Mouse (Mus musculus): Measurements from ENCODE around the gene Sik3. TPM values are rescaled to one million over a fixed set of nuclear protein-coding genes. Genes with fewer than 3 reads are reported as not detected.
"Not testable (repeated sequence)": the region's sequence is repeated elsewhere in the genome, so short reads cannot be mapped to it uniquely, and the experiment has no call there.

Gene Sik3
- polyA plus RNA-seq, 1 experiment from 2014 or later = 5.0 TPM

GRCm38 (mm10) chr9:46083490-46083893 is 70.9 kb downstream of the Sik3 start:
- no peak for ATAC-seq
- no peak overlapping the region for H3K9ac ChIP-seq (replicated peaks)
- H3K36me3 ChIP-seq (replicated peaks; ENCODE audit: insufficient read depth, low read length) = no peaks in the 10 kb centered on the region
- no peak for TF ChIP-seq CTCF (IDR thresholded peaks at IDR 0.05; ENCODE audit: low read depth)
- TF ChIP-seq EP300 (IDR thresholded peaks at IDR 0.05; ENCODE audit: low read depth) = no peak
- H3K4me3 ChIP-seq (ENCODE audit: low read depth, low read length) = no peak overlapping the region
- no peaks in the 10 kb centered on the region for H3K9me3 ChIP-seq (ENCODE audit: low read length)
- no peak for DNase-seq
- H3K27ac ChIP-seq (ENCODE audit: low read depth) = no peak overlapping the region
- peaks cover 16% of the 10 kb centered on the region for H3K4me1 ChIP-seq (ENCODE audit: insufficient read depth)
- no peak overlapping the region for H3K4me2 ChIP-seq (ENCODE audit: low read depth, low read length)
- WGBS (ENCODE audit: insufficient replicate concordance) = 81% methylated on average over 7 of the region's 7 CpGs
- no peaks in the 10 kb centered on the region for H3K27me3 ChIP-seq (ENCODE audit: insufficient read depth, low read length)

DNA sequence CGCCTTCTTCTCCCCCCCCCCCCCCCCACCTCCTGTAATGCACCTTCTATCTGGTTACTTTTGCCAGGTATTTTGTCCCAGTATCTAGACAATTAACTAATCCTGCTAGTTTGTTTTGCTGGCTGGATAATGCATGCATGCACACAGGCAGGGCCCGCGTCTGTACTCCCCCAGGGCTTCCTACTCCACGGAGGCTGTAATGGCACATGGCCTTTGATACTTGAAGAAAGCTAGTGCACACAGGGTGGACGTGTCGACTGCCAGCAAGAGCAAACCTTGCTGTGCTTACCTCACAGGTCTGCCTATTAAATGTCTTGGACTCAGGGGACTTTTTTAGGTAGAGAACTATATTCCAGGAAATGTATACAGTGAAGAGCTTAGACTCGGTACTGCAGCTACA is 73.3 kb downstream of the Sik3 start:
- peaks cover 25% of the 10 kb centered on the region for H3K4me1 ChIP-seq (ENCODE audit: insufficient read depth)
- TF ChIP-seq EP300 (IDR thresholded peaks at IDR 0.05; ENCODE audit: low read depth) (no peak), CTCF (IDR thresholded peaks at IDR 0.05; ENCODE audit: low read depth) (no peak)
- 68% methylated on average over 7 of the region's 7 CpGs for WGBS (ENCODE audit: insufficient replicate concordance)
- H3K27me3 ChIP-seq (ENCODE audit: insufficient read depth, low read length) = no peaks in the 10 kb centered on the region
- H3K4me3 ChIP-seq (ENCODE audit: low read depth, low read length) = no peak overlapping the region
- H3K36me3 ChIP-seq (replicated peaks; ENCODE audit: insufficient read depth, low read length) = no peaks in the 10 kb centered on the region
- no peak overlapping the region for H3K4me2 ChIP-seq (ENCODE audit: low read depth, low read length)
- no peak for ATAC-seq
- no peak for DNase-seq
- H3K9ac ChIP-seq (replicated peaks) = no peak overlapping the region
- H3K27ac ChIP-seq (ENCODE audit: low read depth) = peak overlapping the region; percentile 94
- H3K9me3 ChIP-seq (ENCODE audit: low read length) = no peaks in the 10 kb centered on the region

- TF ChIP-seq EP300 (IDR thresholded peaks at IDR 0.05; ENCODE audit: low read depth) (no peak), CTCF (IDR thresholded peaks at IDR 0.05; ENCODE audit: low read depth) (no peak)
- 55% methylated on average over 3 of the region's 3 CpGs for WGBS (ENCODE audit: insufficient replicate concordance)
- Histone ChIP-seq H3K4me2 (ENCODE audit: low read depth, low read length) (peak overlapping the region; percentile 13), H3K36me3 (replicated peaks; ENCODE audit: insufficient read depth, low read length) (no peaks in the 10 kb centered on the region), H3K9ac (replicated peaks) (no peak overlapping the region), H3K9me3 (ENCODE audit: low read length) (no peaks in the 10 kb centered on the region), H3K27me3 (ENCODE audit: insufficient read depth, low read length) (no peaks in the 10 kb centered on the region), H3K4me3 (ENCODE audit: low read depth, low read length) (no peak overlapping the region), H3K27ac (ENCODE audit: low read depth) (peak overlapping the region; percentile 94), H3K4me1 (ENCODE audit: insufficient read depth) (peaks cover 25% of the 10 kb centered on the region)
- ATAC-seq (peak; percentile 87), DNase-seq (no peak)
Measured at GRCm38 (mm10) chr9:46086826-46087225, 74.2 kb downstream of the Sik3 start.

DNA sequence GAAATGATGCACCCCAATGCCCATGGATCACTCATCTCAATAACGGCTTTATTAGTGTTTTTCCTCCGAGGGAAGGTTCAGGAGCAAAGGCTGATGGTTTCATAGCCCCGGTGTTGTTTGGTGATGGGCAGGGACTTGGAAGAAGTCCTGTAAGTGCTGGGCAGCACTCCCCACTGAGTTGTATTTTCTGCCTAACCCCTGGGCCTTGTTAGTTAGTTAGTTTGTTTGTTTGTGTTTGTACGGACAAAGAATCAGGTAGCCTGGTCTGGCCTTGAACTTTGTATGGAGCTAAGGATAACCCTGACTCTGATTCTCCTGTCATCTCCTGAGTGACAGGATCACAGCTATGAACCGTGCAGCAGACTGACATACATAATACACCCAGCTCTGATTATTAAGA is 74.8 kb downstream of the Sik3 start:
- Histone ChIP-seq H3K27me3 (ENCODE audit: insufficient read depth, low read length) (no peaks in the 10 kb centered on the region), H3K4me3 (ENCODE audit: low read depth, low read length) (no peak overlapping the region), H3K9ac (replicated peaks) (no peak overlapping the region; the same call in 1 of the 2 replicates), H3K9me3 (ENCODE audit: low read length) (no peaks in the 10 kb centered on the region), H3K36me3 (replicated peaks; ENCODE audit: insufficient read depth, low read length) (no peaks in the 10 kb centered on the region), H3K27ac (ENCODE audit: low read depth) (peak overlapping the region; percentile 94), H3K4me1 (ENCODE audit: insufficient read depth) (peaks cover 27% of the 10 kb centered on the region), H3K4me2 (ENCODE audit: low read depth, low read length) (peak overlapping the region; percentile 13)
- WGBS (ENCODE audit: insufficient replicate concordance) = 62% methylated on average over 5 of the region's 5 CpGs
- ATAC-seq (no peak), DNase-seq (no peak)
- no peak for TF ChIP-seq EP300 (IDR thresholded peaks at IDR 0.05; ENCODE audit: low read depth)

DNA sequence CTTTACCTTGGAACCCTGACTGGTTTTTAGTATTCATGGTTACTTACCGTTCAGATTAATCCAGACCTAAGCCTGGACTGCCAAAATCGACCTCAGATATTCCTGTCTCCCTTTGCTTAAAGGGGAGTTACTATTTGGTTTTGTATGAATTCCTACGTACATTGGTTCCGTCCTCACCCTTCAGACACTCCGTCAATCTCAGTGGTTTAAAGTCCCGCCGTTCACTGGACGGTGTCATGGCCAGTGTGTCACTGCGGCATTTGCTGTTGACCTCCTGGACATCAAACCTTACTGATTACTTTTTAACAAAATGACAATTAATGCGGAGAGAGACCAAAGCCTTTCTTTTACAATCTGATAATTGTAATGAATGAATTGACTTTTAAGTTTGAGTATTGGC is 76.1 kb downstream of the Sik3 start:
- no peaks in the 10 kb centered on the region for H3K27me3 ChIP-seq (ENCODE audit: insufficient read depth, low read length)
- no peak for TF ChIP-seq EP300 (IDR thresholded peaks at IDR 0.05; ENCODE audit: low read depth)
- TF ChIP-seq CTCF (IDR thresholded peaks at IDR 0.05; ENCODE audit: low read depth) = no peak
- no peak for DNase-seq
- ATAC-seq = peak; percentile 67
- H3K9ac ChIP-seq (replicated peaks) = no peak overlapping the region
- peaks cover 31% of the 10 kb centered on the region for H3K4me1 ChIP-seq (ENCODE audit: insufficient read depth)
- H3K4me2 ChIP-seq (ENCODE audit: low read depth, low read length) = no peak overlapping the region
- 68% methylated on average over 10 of the region's 10 CpGs for WGBS (ENCODE audit: insufficient replicate concordance)
- no peak overlapping the region for H3K4me3 ChIP-seq (ENCODE audit: low read depth, low read length)
- H3K27ac ChIP-seq (ENCODE audit: low read depth) = peak overlapping the region; percentile 94
- no peaks in the 10 kb centered on the region for H3K9me3 ChIP-seq (ENCODE audit: low read length)
- H3K36me3 ChIP-seq (replicated peaks; ENCODE audit: insufficient read depth, low read length) = no peaks in the 10 kb centered on the region

- Histone ChIP-seq H3K9me3 (ENCODE audit: low read length) (no peaks in the 10 kb centered on the region), H3K4me3 (ENCODE audit: low read depth, low read length) (no peak overlapping the region), H3K4me1 (ENCODE audit: insufficient read depth) (peaks cover 29% of the 10 kb centered on the region), H3K27me3 (ENCODE audit: insufficient read depth, low read length) (no peaks in the 10 kb centered on the region), H3K27ac (ENCODE audit: low read depth) (no peak overlapping the region), H3K4me2 (ENCODE audit: low read depth, low read length) (no peak overlapping the region), H3K36me3 (replicated peaks; ENCODE audit: insufficient read depth, low read length) (no peaks in the 10 kb centered on the region), H3K9ac (replicated peaks) (no peak overlapping the region)
- ATAC-seq (no peak), DNase-seq (no peak)
- WGBS (ENCODE audit: insufficient replicate concordance) = 77% methylated on average over 4 of the region's 4 CpGs
- no peak for TF ChIP-seq CTCF (IDR thresholded peaks at IDR 0.05; ENCODE audit: low read depth)
- no peak for TF ChIP-seq EP300 (IDR thresholded peaks at IDR 0.05; ENCODE audit: low read depth)
Measured at GRCm38 (mm10) chr9:46090066-46090465, 77.4 kb downstream of the Sik3 start.

DNA sequence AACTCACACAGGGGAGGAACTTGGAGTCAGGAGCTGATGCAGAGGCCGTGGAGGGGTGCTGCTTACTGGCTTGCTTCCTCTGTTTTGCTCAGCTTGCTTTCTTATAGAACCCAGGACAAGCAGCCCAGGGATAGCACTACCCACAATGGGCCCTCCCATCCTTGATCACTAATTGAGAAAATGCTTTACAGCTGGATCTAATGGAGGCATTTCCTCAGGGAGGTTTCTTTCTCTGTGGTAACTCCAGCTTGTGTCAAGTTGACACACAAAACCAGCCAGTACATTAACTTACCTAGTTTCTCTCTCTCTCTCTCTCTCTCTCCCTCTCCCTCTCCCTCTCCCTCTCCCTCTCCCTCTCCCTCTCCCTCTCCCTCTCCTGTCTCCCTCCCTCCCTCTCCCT is 78.5 kb downstream of the Sik3 start:
- not testable (repeated sequence) for H3K36me3 ChIP-seq (replicated peaks; ENCODE audit: insufficient read depth, low read length); H3K4me3 ChIP-seq (ENCODE audit: low read depth, low read length); ATAC-seq; H3K27ac ChIP-seq (ENCODE audit: low read depth); H3K27me3 ChIP-seq (ENCODE audit: insufficient read depth, low read length); H3K4me2 ChIP-seq (ENCODE audit: low read depth, low read length); H3K9me3 ChIP-seq (ENCODE audit: low read length); DNase-seq; H3K9ac ChIP-seq (replicated peaks)
- peaks cover 22% of the 10 kb centered on the region for H3K4me1 ChIP-seq (ENCODE audit: insufficient read depth)
- 25% methylated on average over 1 of the region's 1 CpGs for WGBS (ENCODE audit: insufficient replicate concordance)

All from liver, postnatal 0 days (tissue).